Mouse (Mus musculus) olfactory bulb, adult 2 months (tissue): ENCODE results near the gene Bbs12.

Experiments
- CTCF ChIP-seq: fragments of 200-500 bp; IDR thresholded peaks from 2 replicates; pipeline ENCODE4 v1.5.1; 2012; ENCODE audit warnings: low read depth, mild to moderate bottlenecking, low read length, moderate library complexity; ENCODE audit not compliant: insufficient read depth
- POLR2A ChIP-seq: fragments of 200-500 bp; IDR thresholded peaks from 2 replicates; pipeline ENCODE4 v1.6.1; 2012; ENCODE audit warnings: mild to moderate bottlenecking, low read depth, low read length, moderate library complexity; ENCODE audit not compliant: insufficient read depth

DNA sequence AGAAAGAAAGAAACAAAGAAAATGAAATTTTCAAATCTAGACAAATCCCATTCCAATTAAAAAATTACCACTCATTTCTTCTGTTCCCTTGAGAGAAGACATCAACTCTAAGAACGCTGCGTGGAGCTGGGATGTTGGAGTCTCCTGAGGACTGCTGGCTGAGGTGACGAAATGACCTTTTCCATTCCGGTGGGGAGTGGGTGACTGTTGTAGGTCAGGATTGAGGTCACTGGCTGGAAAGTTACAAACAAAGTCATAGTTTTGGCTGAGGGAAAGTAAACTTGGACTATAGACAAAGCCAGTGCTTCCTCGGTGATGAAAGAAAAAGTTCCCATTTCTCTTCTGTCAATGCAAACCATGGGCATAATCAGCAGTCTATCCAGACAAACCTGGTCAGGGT, 30.5 kb downstream of the Bbs12 start:
- no peak for TF ChIP-seq CTCF
- TF ChIP-seq POLR2A, result no peak
